Mouse (Mus musculus): ENCODE results near the gene Ubqlnl. TPM values are rescaled to one million over a fixed set of nuclear protein-coding genes. Genes with fewer than 3 reads are reported as not detected.

The Ubqlnl gene
- polyA plus RNA-seq, 1 experiment from 2014 or later = not detected

DNA sequence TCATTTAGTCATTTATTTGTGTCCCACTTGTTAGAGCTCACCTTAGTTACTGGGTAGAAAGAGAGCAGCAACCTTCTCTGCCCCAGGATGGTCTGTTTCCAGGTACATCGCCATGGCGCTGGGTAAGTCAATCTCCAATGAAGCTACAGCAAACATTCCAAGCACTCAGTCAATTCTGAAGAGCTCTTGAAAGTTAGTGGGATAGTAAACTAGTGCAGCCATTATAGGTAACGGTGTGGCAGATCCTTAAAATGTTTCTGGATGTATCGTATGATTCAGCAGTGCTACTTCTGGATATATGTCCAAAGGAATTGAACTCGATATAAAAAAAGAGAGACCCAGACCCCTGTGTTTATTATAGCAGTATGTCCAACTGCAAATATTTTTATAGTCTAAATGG lies 13.1 kb downstream of the Ubqlnl start, which contains the start of gene Olfr643:
Gene Olfr643, minus strand, starts transcription at position 101 of the 400 bp plus-strand sequence.
- 81% methylated on average over 5 of the region's 5 CpGs for WGBS
- ATAC-seq (replicated peaks; ENCODE audit: insufficient number of reproducible peaks, insufficient read depth, low FRiP score, low read depth) = no peak

DNA sequence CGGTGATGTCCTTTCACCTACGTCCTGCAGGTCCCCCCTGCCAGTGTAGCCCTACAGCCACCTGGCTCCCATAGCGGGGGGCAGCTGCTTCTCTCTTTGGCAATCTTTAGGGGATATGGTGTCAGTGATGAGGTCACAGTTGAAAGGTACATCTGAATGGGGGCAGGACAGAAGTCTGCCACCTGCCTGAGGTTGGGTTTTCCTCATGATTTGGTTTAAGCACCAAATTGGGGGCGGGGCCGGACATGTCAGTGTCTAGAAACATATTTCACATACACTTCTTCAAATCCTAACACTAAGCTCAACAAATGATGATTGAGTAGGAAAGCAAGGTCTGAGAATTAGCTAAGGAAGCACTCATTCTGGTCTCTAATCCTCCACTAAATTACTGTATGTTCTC lies 20.6 kb downstream of the Ubqlnl start, which contains the start of gene Ubqln5:
Gene Ubqln5, minus strand, starts transcription at position 101 of the 400 bp plus-strand sequence.
- Histone ChIP-seq H3K4me3 (no peak within 1 kb of the TSS), H3K9ac (no peak within 1 kb of the TSS), H3K36me3 (no peaks in the 10 kb centered on the region), H3K4me2 (no peak within 1 kb of the TSS), H3K9me3 (replicated peaks) (no peaks in the 10 kb centered on the region), H3K27me3 (no peaks in the 10 kb centered on the region), H3K27ac (no peak within 1 kb of the TSS), H3K4me1 (replicated peaks) (no peaks in the 10 kb centered on the region)
- no peak for ATAC-seq (replicated peaks; ENCODE audit: insufficient number of reproducible peaks, insufficient read depth, low FRiP score, low read depth)
- WGBS = 82% methylated on average over 5 of the region's 5 CpGs

More for the DNA sequence above, 13.1 kb downstream of the Ubqlnl start, which contains the start of gene Olfr643:
- no peaks in the 10 kb centered on the region for H3K9me3 ChIP-seq (replicated peaks)
- H3K9ac ChIP-seq = no peak within 1 kb of the TSS
- no peak within 1 kb of the TSS for H3K27ac ChIP-seq
- H3K27me3 ChIP-seq = no peaks in the 10 kb centered on the region
- H3K4me1 ChIP-seq (replicated peaks) = no peaks in the 10 kb centered on the region
- no peak within 1 kb of the TSS for H3K4me3 ChIP-seq
- H3K4me2 ChIP-seq = no peak within 1 kb of the TSS
- no peaks in the 10 kb centered on the region for H3K36me3 ChIP-seq

GRCm38 (mm10) chr7:104104757-104104972 lies 45.7 kb downstream of the Ubqlnl start, which contains the start of gene Olfr646:
Gene Olfr646 (plus strand): TSS chr7:104104873.
- ATAC-seq (replicated peaks; ENCODE audit: insufficient number of reproducible peaks, insufficient read depth, low FRiP score, low read depth) = no peak
- H3K9ac ChIP-seq = no peak within 1 kb of the TSS
- no peaks in the 10 kb centered on the region for H3K27me3 ChIP-seq
- no peaks in the 10 kb centered on the region for H3K4me1 ChIP-seq (replicated peaks)
- no peaks in the 10 kb centered on the region for H3K36me3 ChIP-seq
- H3K27ac ChIP-seq = no peak within 1 kb of the TSS
- H3K4me2 ChIP-seq = no peak within 1 kb of the TSS
- no peak within 1 kb of the TSS for H3K4me3 ChIP-seq
- H3K9me3 ChIP-seq (replicated peaks) = no peaks in the 10 kb centered on the region

DNA sequence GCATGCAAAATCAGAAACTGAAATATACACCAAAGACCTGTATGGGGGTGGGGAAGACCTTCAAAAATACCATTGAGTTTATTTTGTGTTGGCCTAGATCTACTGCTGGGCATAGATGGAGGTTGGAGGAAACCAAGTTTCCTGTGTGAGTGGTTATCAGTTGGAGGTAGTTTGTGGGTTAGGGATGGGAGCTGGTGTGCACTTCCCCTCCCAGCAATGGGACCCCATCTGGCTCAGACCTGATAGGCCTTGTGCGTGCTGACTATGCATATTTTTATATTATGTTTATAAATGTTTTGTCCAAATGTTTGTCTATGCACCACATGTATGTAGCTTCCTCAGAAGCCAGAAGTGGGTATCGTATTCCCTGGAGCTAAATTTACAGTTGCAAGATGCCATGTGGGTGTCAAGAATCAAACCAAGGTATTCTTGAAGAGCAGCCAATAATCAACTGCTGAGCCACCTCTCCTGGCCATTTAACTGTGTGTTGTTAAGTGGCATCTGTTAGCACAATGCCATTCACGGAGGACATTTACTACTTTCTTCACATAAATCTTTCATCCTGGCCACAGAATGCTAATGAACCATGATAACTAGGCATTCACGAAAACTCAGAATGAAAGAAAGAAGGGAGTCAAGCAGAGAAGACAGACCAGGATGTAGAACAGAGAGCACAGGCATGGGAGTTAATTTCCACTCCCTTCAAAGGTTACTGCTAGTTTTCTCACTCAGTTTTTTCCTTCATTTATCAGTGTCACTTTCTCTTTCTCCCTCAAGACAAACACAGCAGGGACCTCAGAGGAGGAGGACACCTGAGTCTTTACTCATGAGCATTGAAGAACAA lies 46.2 kb downstream of the Ubqlnl start:
- Histone ChIP-seq H3K27ac (no peak overlapping the region), H3K9ac (no peak overlapping the region), H3K4me3 (no peak overlapping the region), H3K27me3 (no peaks in the 10 kb centered on the region), H3K4me1 (replicated peaks) (no peaks in the 10 kb centered on the region), H3K4me2 (no peak overlapping the region), H3K9me3 (replicated peaks) (no peaks in the 10 kb centered on the region), H3K36me3 (no peaks in the 10 kb centered on the region)
- 68% methylated on average over 4 of the region's 4 CpGs for WGBS
- no peak for ATAC-seq (replicated peaks; ENCODE audit: insufficient number of reproducible peaks, insufficient read depth, low FRiP score, low read depth)

Other genes starting within 250 kb of the Ubqlnl start
- not detected in 2 replicates for gene Olfr65, start 247.1 kb downstream of the Ubqlnl start, polyA plus RNA-seq (2015; fragmentation: Nextera tagmentation; extraction: Ambion mirVana)
- gene Olfr631, start 221.7 kb downstream of the Ubqlnl start, polyA plus RNA-seq (2015; fragmentation: Nextera tagmentation; extraction: Ambion mirVana) = not detected in 2 replicates
- not detected in 2 replicates for gene Olfr632, start 216.2 kb downstream of the Ubqlnl start, polyA plus RNA-seq (2015; fragmentation: Nextera tagmentation; extraction: Ambion mirVana)
- not detected in 2 replicates for gene Olfr633, start 206.1 kb downstream of the Ubqlnl start, polyA plus RNA-seq (2015; fragmentation: Nextera tagmentation; extraction: Ambion mirVana)
- gene Olfr635, start 179.4 kb downstream of the Ubqlnl start, polyA plus RNA-seq (2015; fragmentation: Nextera tagmentation; extraction: Ambion mirVana) = not detected in 2 replicates
- not detected in 2 replicates for gene Olfr638, start 151.8 kb downstream of the Ubqlnl start, polyA plus RNA-seq (2015; fragmentation: Nextera tagmentation; extraction: Ambion mirVana)
- gene Olfr639, start 133.3 kb downstream of the Ubqlnl start, polyA plus RNA-seq (2015; fragmentation: Nextera tagmentation; extraction: Ambion mirVana) = not detected in 2 replicates
- not detected in 2 replicates for gene Olfr640, start 125.0 kb downstream of the Ubqlnl start, polyA plus RNA-seq (2015; fragmentation: Nextera tagmentation; extraction: Ambion mirVana)
- gene Olfr641, start 115.1 kb downstream of the Ubqlnl start, polyA plus RNA-seq (2015; fragmentation: Nextera tagmentation; extraction: Ambion mirVana) = not detected in 2 replicates
- gene Olfr642, start 97.9 kb downstream of the Ubqlnl start, polyA plus RNA-seq (2015; fragmentation: Nextera tagmentation; extraction: Ambion mirVana) = not detected in 2 replicates
- not detected in 2 replicates for gene 4930516K23Rik, start 89.1 kb downstream of the Ubqlnl start, polyA plus RNA-seq (2015; fragmentation: Nextera tagmentation; extraction: Ambion mirVana)
- not detected in 2 replicates for gene Olfr644, start 78.7 kb downstream of the Ubqlnl start, polyA plus RNA-seq (2015; fragmentation: Nextera tagmentation; extraction: Ambion mirVana)
- not detected in 2 replicates for gene Olfr645, start 65.1 kb downstream of the Ubqlnl start, polyA plus RNA-seq (2015; fragmentation: Nextera tagmentation; extraction: Ambion mirVana)
- not detected in 2 replicates for gene Olfr646, start 45.7 kb downstream of the Ubqlnl start, polyA plus RNA-seq (2015; fragmentation: Nextera tagmentation; extraction: Ambion mirVana)
- not detected in 2 replicates for gene Ubqln5, start 20.7 kb downstream of the Ubqlnl start, polyA plus RNA-seq (2015; fragmentation: Nextera tagmentation; extraction: Ambion mirVana)
- gene Olfr643, start 13.2 kb downstream of the Ubqlnl start, polyA plus RNA-seq (2015; fragmentation: Nextera tagmentation; extraction: Ambion mirVana) = not detected in 2 replicates
- gene Ubqln3, start 7.3 kb downstream of the Ubqlnl start, polyA plus RNA-seq (2015; fragmentation: Nextera tagmentation; extraction: Ambion mirVana) = not detected in 2 replicates
- gene Olfm5, start 14.3 kb upstream of the Ubqlnl start, polyA plus RNA-seq (2015; fragmentation: Nextera tagmentation; extraction: Ambion mirVana) = 0.18 TPM in 1 of 2 replicates, not detected in the other
- 0.16 and 0.25 TPM in 2 replicates for gene Olfr648, start 32.8 kb upstream of the Ubqlnl start, polyA plus RNA-seq (2015; fragmentation: Nextera tagmentation; extraction: Ambion mirVana)
- gene Olfr649, start 45.4 kb upstream of the Ubqlnl start, polyA plus RNA-seq (2015; fragmentation: Nextera tagmentation; extraction: Ambion mirVana) = not detected in 2 replicates
- 1.7 and 1.9 TPM in 2 replicates for gene Trim6, start 68.2 kb upstream of the Ubqlnl start, polyA plus RNA-seq (2015; fragmentation: Nextera tagmentation; extraction: Ambion mirVana)
- 2.7 and 3.0 TPM in 2 replicates for gene Trim34a, start 93.9 kb upstream of the Ubqlnl start, polyA plus RNA-seq (2015; fragmentation: Nextera tagmentation; extraction: Ambion mirVana)
- gene Trim5, start 137.5 kb upstream of the Ubqlnl start, polyA plus RNA-seq (2015; fragmentation: Nextera tagmentation; extraction: Ambion mirVana) = 0.48 and 0.72 TPM in 2 replicates
- gene Trim12a, start 164.9 kb upstream of the Ubqlnl start, polyA plus RNA-seq (2015; fragmentation: Nextera tagmentation; extraction: Ambion mirVana) = 8.6 and 10.1 TPM in 2 replicates
- gene Trim34b, start 178.9 kb upstream of the Ubqlnl start, polyA plus RNA-seq (2015; fragmentation: Nextera tagmentation; extraction: Ambion mirVana) = 0.08 and 0.15 TPM in 2 replicates
- 2.7 and 3.1 TPM in 2 replicates for gene Trim12c, start 202.8 kb upstream of the Ubqlnl start, polyA plus RNA-seq (2015; fragmentation: Nextera tagmentation; extraction: Ambion mirVana)
- gene Trim30b, start 219.3 kb upstream of the Ubqlnl start, polyA plus RNA-seq (2015; fragmentation: Nextera tagmentation; extraction: Ambion mirVana) = 0.18 TPM in 2 replicates